Mouse (Mus musculus) erythroblast, embryonic 14.5 days (primary cell): ENCODE measurements around the gene Best3.

Experiments
- GATA1 ChIP-seq: IDR thresholded peaks from 2 replicates; pipeline ENCODE4 v1.6.1; 2012; ENCODE audit warnings: low read length, inconsistent platforms, mixed read lengths
- TAL1 ChIP-seq: IDR thresholded peaks from 3 replicates; pipeline ENCODE4 v1.6.1; 2012; ENCODE audit warnings: low read length, inconsistent platforms, mixed read lengths

GRCm38 (mm10) chr10:116995584-116996235, 9.6 kb downstream of the Best3 start:
- TF ChIP-seq TAL1 (no peak), GATA1 (no peak)
